In the genomic region with DNA sequence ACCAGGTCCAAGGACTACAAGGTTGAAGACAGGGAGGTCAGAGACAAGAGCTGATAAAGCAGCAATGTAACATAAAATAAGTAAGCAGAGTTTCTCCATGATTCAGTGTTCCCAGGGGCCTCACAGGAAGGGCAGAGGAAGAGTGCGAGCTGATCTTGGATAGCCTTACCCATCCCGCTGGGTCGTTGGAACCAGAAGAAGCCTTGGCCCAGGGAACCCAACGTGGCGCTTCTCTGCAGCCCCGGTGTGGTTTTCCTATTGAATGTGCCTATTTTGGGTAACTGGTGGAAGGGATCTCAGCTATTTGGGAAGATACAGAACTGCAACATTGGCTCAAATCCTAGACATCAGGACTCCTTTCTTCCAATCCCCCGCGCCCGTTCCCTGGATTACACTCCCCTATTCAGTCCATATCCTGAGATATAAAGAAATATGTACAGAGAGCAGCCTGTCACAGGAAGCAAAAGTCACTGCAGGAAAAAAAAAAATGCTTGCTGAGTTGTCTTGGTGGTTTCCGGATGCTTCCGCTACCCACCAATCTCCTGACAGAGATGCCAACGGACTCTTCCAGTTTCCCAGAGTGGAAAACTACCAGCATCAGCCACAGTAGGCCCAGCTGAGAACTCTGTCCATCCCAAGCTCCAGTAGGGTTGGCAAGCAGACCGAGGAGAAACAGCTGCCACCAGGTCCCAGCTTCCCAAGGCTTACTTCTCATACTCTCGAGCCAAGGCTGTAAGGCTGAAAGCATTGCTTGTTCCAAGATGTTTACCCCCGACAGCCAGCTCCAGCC, we compare ENCODE assay signal across 13 mouse cellular contexts. TPM values are rescaled to one million over a fixed set of nuclear protein-coding genes. Genes with fewer than 3 reads are reported as not detected.
A peak's percentile ranks its signal among the peaks of the same experiment; 100 is the strongest.
DNase-seq lines count a peak whose midpoint lies in the region; ATAC-seq and TF ChIP-seq lines count a peak whose summit lies in the region.
"Had no signal": no experiment of that assay in that cellular context is flagged by ENCODE, and none has a peak within 500 bp of the region (broad histone marks: within the 10 kb centered on the region; RNA-seq: fewer than 3 reads in every experiment).

No protein-coding gene starts in this region.

- no peak overlapping the region for H3K4me3 ChIP-seq in cerebellum, adult 2 months (replicated peaks; ENCODE audit: insufficient read depth, low read depth, low read length)
- no peak overlapping the region for H3K4me3 ChIP-seq in forebrain, embryonic 13.5 days
- H3K4me3 ChIP-seq: limb, embryonic 13.5 days; midbrain, embryonic 12.5 days had no signal

- H3K9me3 ChIP-seq in forebrain, embryonic 13.5 days (replicated peaks) = peaks cover 3% of the 10 kb centered on the region; the same call in 1 of the 2 replicates

- no peak for ATAC-seq in forebrain, embryonic 13.5 days
- ATAC-seq: forebrain, postnatal 0 days; hindbrain, postnatal 0 days had no signal

- peak; percentile 6 for DNase-seq in CD4-positive helper T cell, adult 2 months (ENCODE audit: low read depth, low spot score)
- peak; percentile 52 to 62 for DNase-seq in cerebellum, adult 2 months
- DNase-seq in heart, adult 8-10 months (ENCODE audit: low spot score) = peak; percentile 52
- DNase-seq in lung, adult 18-20 months = peak; percentile 40 to 58
- DNase-seq in layer of hippocampus, postnatal 25 days (ENCODE audit: extremely low spot score in 1 of 2, low spot score in 1 of 2) = no peak
- no peak for DNase-seq in layer of hippocampus, adult 18-20 months (ENCODE audit: low spot score in 2 of 2)
- DNase-seq: adrenal gland, postnatal 25 days; embryo, embryonic 11 days; forebrain, postnatal 0 days had no signal

- TF ChIP-seq CTCF in cerebellum, adult 2 months (IDR thresholded peaks at IDR 0.05; ENCODE audit: borderline replicate concordance, insufficient read depth, low read depth, low read length) = no peak

- no peak for TF ChIP-seq POLR2A in cerebellum, adult 2 months (IDR thresholded peaks at IDR 0.05; ENCODE audit: borderline replicate concordance, insufficient read depth, low read length)

- H3K27me3 ChIP-seq in cerebellum, adult 2 months (ENCODE audit: control insufficient read depth, insufficient read depth, low read length) = no peaks in the 10 kb centered on the region
- H3K27me3 ChIP-seq in forebrain, embryonic 13.5 days = no peaks in the 10 kb centered on the region
- H3K27me3 ChIP-seq: limb, embryonic 13.5 days; midbrain, embryonic 12.5 days had no signal

- H3K4me2 ChIP-seq in forebrain, embryonic 13.5 days = no peak overlapping the region
- H3K4me2 ChIP-seq: limb, embryonic 13.5 days; midbrain, embryonic 12.5 days had no signal

- no peak overlapping the region for H3K9ac ChIP-seq in forebrain, embryonic 13.5 days
- H3K9ac ChIP-seq: forebrain, postnatal 0 days; limb, embryonic 13.5 days; midbrain, embryonic 12.5 days had no signal

- no peaks in the 10 kb centered on the region for H3K36me3 ChIP-seq in forebrain, embryonic 13.5 days (ENCODE audit: poor library complexity, severe bottlenecking)
- H3K36me3 ChIP-seq: midbrain, embryonic 12.5 days had no signal

- no peaks in the 10 kb centered on the region for H3K4me1 ChIP-seq in cerebellum, adult 2 months (ENCODE audit: control insufficient read depth, insufficient read depth, low read length)
- H3K4me1 ChIP-seq in forebrain, embryonic 13.5 days = no peaks in the 10 kb centered on the region
- H3K4me1 ChIP-seq: limb, embryonic 13.5 days; midbrain, embryonic 12.5 days had no signal

- 31% methylated on average over 15 of the region's 15 CpGs for whole genome bisulfite sequencing in cerebellum, adult 2 months
- 93% methylated on average over 15 of the region's 15 CpGs for WGBS in forebrain, embryonic 13.5 days

- no peak overlapping the region for H3K27ac ChIP-seq in cerebellum, adult 2 months (ENCODE audit: insufficient read depth, low read length)
- H3K27ac ChIP-seq in forebrain, embryonic 13.5 days = no peak overlapping the region
- H3K27ac ChIP-seq: hindbrain, postnatal 0 days; limb, embryonic 13.5 days; midbrain, embryonic 12.5 days had no signal

RNA-seq across cellular contexts. Expression of a gene that starts 41.9 kb away (rescaled TPM):
- 14.4 and 15.8 TPM in 2 replicates for polyA plus RNA-seq in cerebellum, adult 2 months (2012; rRNA removed)
- total RNA-seq in heart, adult 8-10 months (2022) = 10 to 100 TPM; 10.5 to 15.8 (median 12.7) TPM
- polyA plus RNA-seq in forebrain, embryonic 13.5 days (2015; fragmentation: Nextera tagmentation; extraction: Ambion mirVana) = 14.2 and 18.1 TPM in 2 replicates
- total RNA-seq in layer of hippocampus, postnatal 25 days (2021) = 10 to 100 TPM; 17.4 to 19.2 TPM
- 10 to 100 TPM; 15.7 to 17.3 TPM for total RNA-seq in layer of hippocampus, adult 18-20 months (2021)

Comparison
In these comparisons a context has a peak if more than half of its experiments do, and no peak if none do; other contexts are left out.
1. DNase-seq: peak in CD4-positive helper T cell, adult 2 months (single experiment), cerebellum, adult 2 months (2 of 2), heart, adult 8-10 months (single experiment) and lung, adult 18-20 months (2 of 2); none in layer of hippocampus, postnatal 25 days (0 of 2) and layer of hippocampus, adult 18-20 months (0 of 2).